Comparison of ENCODE assay signal across 8 mouse cellular contexts in the genomic region with DNA sequence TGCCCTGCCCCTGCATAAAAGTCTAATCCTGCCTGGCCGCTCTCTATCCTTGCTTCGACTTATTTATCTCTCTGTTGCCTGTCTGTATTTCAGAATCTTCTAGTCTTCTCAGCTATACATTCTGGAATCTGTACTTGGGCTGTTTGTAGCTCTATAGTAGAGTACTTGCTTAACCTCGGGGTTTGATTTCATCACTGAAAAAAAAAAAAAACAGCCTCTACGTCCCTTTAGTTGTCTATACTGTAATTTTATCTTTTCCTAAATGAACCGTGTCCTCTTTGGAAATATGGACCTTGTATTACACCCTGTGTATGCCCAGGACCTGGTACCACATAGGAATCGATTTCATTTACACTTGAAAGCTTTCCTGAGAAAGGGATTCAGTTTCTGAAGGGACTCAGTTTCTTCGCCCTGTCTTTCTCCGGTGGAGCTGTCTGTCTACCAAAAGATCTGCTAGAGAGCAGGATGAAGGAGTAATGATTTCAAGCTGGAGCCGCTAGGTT. TPM values are rescaled to one million over a fixed set of nuclear protein-coding genes. Genes with fewer than 3 reads are reported as not detected.
DNase-seq lines count a peak whose midpoint lies in the region; ATAC-seq and TF ChIP-seq lines count a peak whose summit lies in the region.

No protein-coding gene starts in this region.

- H3K36me3 ChIP-seq in kidney, embryonic 14.5 days (ENCODE audit: control insufficient read depth, insufficient read depth, low read length): peaks cover 2% of the 10 kb centered on the region; the same call in 1 of the 2 replicates
- no peaks in the 10 kb centered on the region for H3K36me3 ChIP-seq in hindbrain, postnatal 0 days (ENCODE audit: insufficient read depth, low read length)
- H3K36me3 ChIP-seq in midbrain, embryonic 15.5 days (replicated peaks): no peaks in the 10 kb centered on the region

- no peak for DNase-seq in kidney, postnatal 10 days
- DNase-seq in hindbrain, postnatal 0 days (ENCODE audit: low spot score): no peak
- DNase-seq in gastrocnemius, postnatal 36 days: no peak
- DNase-seq in adrenal gland, postnatal 10 days: no peak
- DNase-seq in urinary bladder, adult 18-20 months (ENCODE audit: low spot score in 2 of 2): no peak

- no peaks in the 10 kb centered on the region for H3K4me1 ChIP-seq in kidney, embryonic 14.5 days (ENCODE audit: control insufficient read depth, insufficient read depth, low read length)
- no peaks in the 10 kb centered on the region; the same call in 1 of the 2 replicates for H3K4me1 ChIP-seq in cortical plate, adult 2 months (ENCODE audit: control insufficient read depth, insufficient read depth, low read length)
- H3K4me1 ChIP-seq in hindbrain, postnatal 0 days (ENCODE audit: insufficient read depth, low read length): no peaks in the 10 kb centered on the region
- no peaks in the 10 kb centered on the region for H3K4me1 ChIP-seq in midbrain, embryonic 15.5 days

- TF ChIP-seq CTCF in cortical plate, adult 2 months (IDR thresholded peaks at IDR 0.05; ENCODE audit: extremely low read depth, insufficient read depth, low read length): no peak
- TF ChIP-seq CTCF in hindbrain, postnatal 0 days (IDR thresholded peaks at IDR 0.05; ENCODE audit: low read depth): no peak

- H3K4me2 ChIP-seq in kidney, embryonic 14.5 days (replicated peaks; ENCODE audit: low read depth, low read length): peak overlapping the region; percentile 62; the same call in 1 of the 2 replicates
- H3K4me2 ChIP-seq in hindbrain, postnatal 0 days (ENCODE audit: low read depth, low read length): peak overlapping the region; percentile 63
- peak overlapping the region; percentile 52 for H3K4me2 ChIP-seq in midbrain, embryonic 15.5 days

- H3K9me3 ChIP-seq in kidney, embryonic 14.5 days (ENCODE audit: control insufficient read depth, low read length): no peaks in the 10 kb centered on the region
- H3K9me3 ChIP-seq in hindbrain, postnatal 0 days (ENCODE audit: low read length): no peaks in the 10 kb centered on the region
- no peaks in the 10 kb centered on the region for H3K9me3 ChIP-seq in midbrain, embryonic 15.5 days

- TF ChIP-seq POLR2A in cortical plate, adult 2 months (IDR thresholded peaks at IDR 0.05; ENCODE audit: extremely low read depth, insufficient read depth, low read length): no peak

- H3K27me3 ChIP-seq in kidney, embryonic 14.5 days (ENCODE audit: control insufficient read depth, insufficient read depth, low read length): peaks cover 5% of the 10 kb centered on the region; the same call in 1 of the 2 replicates
- H3K27me3 ChIP-seq in hindbrain, postnatal 0 days (ENCODE audit: insufficient read depth, low read length): peaks cover under 1% of the 10 kb centered on the region; the same call in 1 of the 2 replicates
- H3K27me3 ChIP-seq in midbrain, embryonic 15.5 days (replicated peaks): peaks cover 35% of the 10 kb centered on the region

- no peak overlapping the region for H3K27ac ChIP-seq in kidney, embryonic 14.5 days (ENCODE audit: low read depth, low read length)
- H3K27ac ChIP-seq in cortical plate, adult 2 months (ENCODE audit: insufficient read depth, low read length): no peak overlapping the region
- H3K27ac ChIP-seq in hindbrain, postnatal 0 days: peak overlapping the region; percentile 36
- peak overlapping the region; percentile 42; the same call in 1 of the 2 replicates for H3K27ac ChIP-seq in midbrain, embryonic 15.5 days

- ATAC-seq in kidney, embryonic 14.5 days (ENCODE audit: low FRiP score, low TSS enrichment): 0 out of 2 replicates have a peak, but pooled peaks have one; percentile 29
- ATAC-seq in hindbrain, postnatal 0 days: no peak
- ATAC-seq in midbrain, embryonic 15.5 days (replicated peaks): 0 out of 2 replicates have a peak, but pooled peaks have one; percentile 5

- peak overlapping the region; percentile 48 for H3K4me3 ChIP-seq in kidney, embryonic 14.5 days (ENCODE audit: low read length)
- peak overlapping the region; percentile 69; the same call in 1 of the 2 replicates for H3K4me3 ChIP-seq in cortical plate, adult 2 months (ENCODE audit: insufficient read depth, low read length)
- peak overlapping the region; percentile 44 for H3K4me3 ChIP-seq in hindbrain, postnatal 0 days (ENCODE audit: low read length)
- peak overlapping the region; percentile 48 for H3K4me3 ChIP-seq in midbrain, embryonic 15.5 days

- no peak overlapping the region for H3K9ac ChIP-seq in kidney, embryonic 14.5 days (ENCODE audit: low read depth, low read length)
- peak overlapping the region; percentile 30; the same call in 1 of the 2 replicates for H3K9ac ChIP-seq in hindbrain, postnatal 0 days (replicated peaks; ENCODE audit: low read length)
- H3K9ac ChIP-seq in midbrain, embryonic 15.5 days: 0 out of 2 replicates have a peak overlapping the region, but pooled peaks have one; percentile 48

- intact Hi-C loops in gastrocnemius, postnatal 36 days (cut with DNase I): no loop called here

- 44% methylated on average over 9 of the region's 9 CpGs for WGBS in kidney, embryonic 14.5 days
- WGBS in hindbrain, postnatal 0 days: 44% methylated on average over 9 of the region's 9 CpGs
- WGBS in midbrain, embryonic 15.5 days: 42% methylated on average over 9 of the region's 9 CpGs

RNA-seq across cellular contexts. Expression of a gene that starts 0.4 kb away (rescaled TPM):
- 231 and 241 TPM in 2 replicates for polyA plus RNA-seq in kidney, embryonic 14.5 days (2014; fragmentation: Nextera tagmentation; extraction: Ambion mirVana)
- 35.2 and 37.1 TPM in 2 replicates for polyA plus RNA-seq in cortical plate, adult 2 months (2012; rRNA removed)
- total RNA-seq in hindbrain, postnatal 0 days (2014; rRNA removed): 50.6 and 71.7 TPM in 2 replicates
- 106 and 112 TPM in 2 replicates for polyA plus RNA-seq in hindbrain, postnatal 0 days (2015; fragmentation: Nextera tagmentation; extraction: Ambion mirVana)
- polyA plus RNA-seq in midbrain, embryonic 15.5 days (2015; fragmentation: Nextera tagmentation; extraction: Ambion mirVana): 95.6 and 105 TPM in 2 replicates
- 10 to 100 TPM; 67.2 to 95.4 TPM for total RNA-seq in gastrocnemius, postnatal 36 days (2021)
- total RNA-seq in adrenal gland, postnatal 10 days (2021): 100 to 1,000 TPM; 222 to 238 TPM

RNA-seq across cellular contexts. Expression of a gene that starts 14.9 kb away (rescaled TPM):
- 4.3 and 4.8 TPM in 2 replicates for polyA plus RNA-seq in kidney, embryonic 14.5 days (2014; fragmentation: Nextera tagmentation; extraction: Ambion mirVana)
- polyA plus RNA-seq in cortical plate, adult 2 months (2012; rRNA removed): 0.30 and 0.40 TPM in 2 replicates
- 0.18 and 0.47 TPM in 2 replicates for total RNA-seq in hindbrain, postnatal 0 days (2014; rRNA removed)
- 1.1 and 1.4 TPM in 2 replicates for polyA plus RNA-seq in hindbrain, postnatal 0 days (2015; fragmentation: Nextera tagmentation; extraction: Ambion mirVana)
- 2.5 and 3.2 TPM in 2 replicates for polyA plus RNA-seq in midbrain, embryonic 15.5 days (2015; fragmentation: Nextera tagmentation; extraction: Ambion mirVana)
- under 1 TPM; 0.46 to 0.49 TPM for total RNA-seq in gastrocnemius, postnatal 36 days (2021)
- 1 to 10 TPM; 1.3 to 1.8 TPM for total RNA-seq in adrenal gland, postnatal 10 days (2021)

RNA-seq across cellular contexts. Expression of a gene that starts 15.0 kb away (rescaled TPM):
- polyA plus RNA-seq in kidney, embryonic 14.5 days (2014; fragmentation: Nextera tagmentation; extraction: Ambion mirVana): 64.5 and 115 TPM in 2 replicates
- polyA plus RNA-seq in cortical plate, adult 2 months (2012; rRNA removed): 38.8 and 39.8 TPM in 2 replicates
- 22.5 and 29.8 TPM in 2 replicates for total RNA-seq in hindbrain, postnatal 0 days (2014; rRNA removed)
- polyA plus RNA-seq in hindbrain, postnatal 0 days (2015; fragmentation: Nextera tagmentation; extraction: Ambion mirVana): 51.9 and 55.8 TPM in 2 replicates
- polyA plus RNA-seq in midbrain, embryonic 15.5 days (2015; fragmentation: Nextera tagmentation; extraction: Ambion mirVana): 79.5 and 79.7 TPM in 2 replicates
- 10 to 100 TPM; 15.4 to 20.1 TPM for total RNA-seq in gastrocnemius, postnatal 36 days (2021)
- total RNA-seq in adrenal gland, postnatal 10 days (2021): 10 to 100 TPM; 51.9 to 63.2 TPM

Comparison
In these comparisons a context has a peak if more than half of its experiments do, and no peak if none do; other contexts are left out.
1. H3K27ac ChIP-seq: peak in hindbrain, postnatal 0 days (single experiment) and midbrain, embryonic 15.5 days (single experiment); none in kidney, embryonic 14.5 days (single experiment) and cortical plate, adult 2 months (single experiment).
2. Peak in every context shown above with its lines, with median percentiles within 50 percentile points of each other: H3K4me2 ChIP-seq and H3K4me3 ChIP-seq.